ENCODE assay signal across 9 mouse cellular contexts in genomic region chr15:78428391-78429138, GRCm38 (mm10). TPM values are rescaled to one million over a fixed set of nuclear protein-coding genes. Genes with fewer than 3 reads are reported as not detected.
DNase-seq lines count a peak whose midpoint lies in the region; ATAC-seq lines count a peak whose summit lies in the region.
"Had no signal": no experiment of that assay in that cellular context is flagged by ENCODE, and none has a peak within 500 bp of the region (broad histone marks: within the 10 kb centered on the region; RNA-seq: fewer than 3 reads in every experiment).

Gene Kctd17, plus strand, starts transcription at chr15:78428564.

- no peaks in the 10 kb centered on the region for H3K9me3 ChIP-seq in embryonic facial prominence, embryonic 13.5 days
- H3K9me3 ChIP-seq in heart, embryonic 10.5 days, result no peaks in the 10 kb centered on the region
- H3K9me3 ChIP-seq in limb, embryonic 13.5 days, result no peaks in the 10 kb centered on the region
- H3K9me3 ChIP-seq in midbrain, embryonic 13.5 days, result no peaks in the 10 kb centered on the region
- H3K9me3 ChIP-seq in stomach, embryonic 15.5 days, result no peaks in the 10 kb centered on the region
- H3K9me3 ChIP-seq: G1E had no signal

- 0 out of 2 replicates have a peak, but pooled peaks cover 4% of the 10 kb centered on the region for H3K27me3 ChIP-seq in embryonic facial prominence, embryonic 13.5 days
- peaks cover 29% of the 10 kb centered on the region for H3K27me3 ChIP-seq in heart, embryonic 10.5 days (ENCODE audit: insufficient read depth, poor library complexity, severe bottlenecking)
- H3K27me3 ChIP-seq in limb, embryonic 13.5 days, result peaks cover 13% of the 10 kb centered on the region
- peaks cover 16% of the 10 kb centered on the region for H3K27me3 ChIP-seq in midbrain, embryonic 13.5 days
- H3K27me3 ChIP-seq in stomach, embryonic 15.5 days (replicated peaks), result peaks cover 8% of the 10 kb centered on the region; the same call in 1 of the 2 replicates

- WGBS in embryonic facial prominence, embryonic 13.5 days, result 1% methylated on average over 51 of the region's 52 CpGs
- WGBS in heart, embryonic 10.5 days, result 1% methylated on average over 52 of the region's 52 CpGs
- 1% methylated on average over 52 of the region's 52 CpGs for WGBS in limb, embryonic 13.5 days
- 2% methylated on average over 52 of the region's 52 CpGs for WGBS in midbrain, embryonic 13.5 days
- WGBS in stomach, embryonic 15.5 days, result under 1% methylated on average over 52 of the region's 52 CpGs

- H3K9ac ChIP-seq in embryonic facial prominence, embryonic 13.5 days, result peak within 1 kb of the TSS; percentile 82
- peak within 1 kb of the TSS; percentile 82 for H3K9ac ChIP-seq in limb, embryonic 13.5 days
- peak within 1 kb of the TSS; percentile 93 for H3K9ac ChIP-seq in midbrain, embryonic 13.5 days (replicated peaks)
- peak within 1 kb of the TSS; percentile 49 for H3K9ac ChIP-seq in stomach, embryonic 15.5 days

- peak within 1 kb of the TSS; percentile 45 for H3K27ac ChIP-seq in embryonic facial prominence, embryonic 13.5 days
- H3K27ac ChIP-seq in heart, embryonic 10.5 days, result peak within 1 kb of the TSS; percentile 79
- H3K27ac ChIP-seq in limb, embryonic 13.5 days, result no peak within 1 kb of the TSS; the same call in 1 of the 2 replicates
- H3K27ac ChIP-seq in midbrain, embryonic 13.5 days, result peak within 1 kb of the TSS; percentile 72
- peak within 1 kb of the TSS; percentile 60 for H3K27ac ChIP-seq in stomach, embryonic 15.5 days

- peak within 1 kb of the TSS; percentile 80 for H3K4me2 ChIP-seq in embryonic facial prominence, embryonic 13.5 days
- peak within 1 kb of the TSS; percentile 88 for H3K4me2 ChIP-seq in limb, embryonic 13.5 days (replicated peaks)
- peak within 1 kb of the TSS; percentile 89 for H3K4me2 ChIP-seq in midbrain, embryonic 13.5 days (replicated peaks)
- H3K4me2 ChIP-seq in stomach, embryonic 15.5 days, result peak within 1 kb of the TSS; percentile 79

- peak; percentile 40 for DNase-seq in thymus, postnatal 25 days
- DNase-seq in thymus, postnatal 14 days, result no peak
- DNase-seq in heart, embryonic 10.5 days (ENCODE audit: low spot score), result peak; percentile 90
- peak; percentile 70 for DNase-seq in kidney, adult 9 months

- peak; percentile 74; the same call in 1 of the 2 replicates for ATAC-seq in embryonic facial prominence, embryonic 13.5 days (ENCODE audit: insufficient number of reproducible peaks, insufficient read depth, low FRiP score, low TSS enrichment, low read depth)
- ATAC-seq in limb, embryonic 13.5 days (ENCODE audit: low FRiP score, low read depth), result peak; percentile 85
- peak; percentile 94 for ATAC-seq in midbrain, embryonic 13.5 days
- ATAC-seq in stomach, embryonic 15.5 days (ENCODE audit: insufficient read depth, low FRiP score, low read depth), result peak; percentile 76

- peaks cover 25% of the 10 kb centered on the region for H3K4me1 ChIP-seq in embryonic facial prominence, embryonic 13.5 days
- H3K4me1 ChIP-seq in heart, embryonic 10.5 days, result peaks cover 36% of the 10 kb centered on the region
- H3K4me1 ChIP-seq in limb, embryonic 13.5 days, result peaks cover 23% of the 10 kb centered on the region
- peaks cover 25% of the 10 kb centered on the region for H3K4me1 ChIP-seq in midbrain, embryonic 13.5 days (replicated peaks)
- H3K4me1 ChIP-seq in stomach, embryonic 15.5 days, result peaks cover 10% of the 10 kb centered on the region; the same call in 1 of the 2 replicates

- peak within 1 kb of the TSS; percentile 76 for H3K4me3 ChIP-seq in embryonic facial prominence, embryonic 13.5 days
- peak within 1 kb of the TSS; percentile 73 for H3K4me3 ChIP-seq in heart, embryonic 10.5 days
- peak within 1 kb of the TSS; percentile 82 for H3K4me3 ChIP-seq in limb, embryonic 13.5 days
- peak within 1 kb of the TSS; percentile 93 for H3K4me3 ChIP-seq in midbrain, embryonic 13.5 days (replicated peaks)
- H3K4me3 ChIP-seq in stomach, embryonic 15.5 days (replicated peaks), result peak within 1 kb of the TSS; percentile 71

- peaks cover 29% of the 10 kb centered on the region for H3K36me3 ChIP-seq in embryonic facial prominence, embryonic 13.5 days
- H3K36me3 ChIP-seq in heart, embryonic 10.5 days, result peaks cover 18% of the 10 kb centered on the region
- peaks cover 33% of the 10 kb centered on the region for H3K36me3 ChIP-seq in limb, embryonic 13.5 days
- H3K36me3 ChIP-seq in midbrain, embryonic 13.5 days, result peaks cover 21% of the 10 kb centered on the region
- 0 out of 2 replicates have a peak, but pooled peaks cover 2% of the 10 kb centered on the region for H3K36me3 ChIP-seq in stomach, embryonic 15.5 days
- H3K36me3 ChIP-seq: G1E had no signal

RNA-seq across cellular contexts. Expression of gene Kctd17, which starts in this region (rescaled TPM):
- polyA plus RNA-seq in embryonic facial prominence, embryonic 13.5 days (2015; fragmentation: Nextera tagmentation; extraction: Ambion mirVana), result 49.5 and 50.6 TPM in 2 replicates
- 23.0 and 30.3 TPM in 2 replicates for polyA plus RNA-seq in heart, embryonic 10.5 days (2016; fragmentation: Nextera tagmentation; extraction: Ambion mirVana)
- polyA plus RNA-seq in limb, embryonic 13.5 days (2015; fragmentation: Nextera tagmentation; extraction: Ambion mirVana), result 45.0 and 48.3 TPM in 2 replicates
- polyA plus RNA-seq in midbrain, embryonic 13.5 days (2015; fragmentation: Nextera tagmentation; extraction: Ambion mirVana), result 107 and 117 TPM in 2 replicates
- 35.4 and 40.6 TPM in 2 replicates for polyA plus RNA-seq in stomach, embryonic 15.5 days (2015; fragmentation: Nextera tagmentation; extraction: Ambion mirVana)
